Mouse (Mus musculus) stomach, postnatal 0 days (tissue): ENCODE data around the gene Lhcgr. TPM values are rescaled to one million over a fixed set of nuclear protein-coding genes. Genes with fewer than 3 reads are reported as not detected.

Source experiments
- ATAC-seq: fragments of 200-750 bp; cut with Nextera tagmentation; 2 replicates; pipeline ENCODE4 v1.8.0; 2017; ENCODE audit not compliant: low FRiP score, low TSS enrichment
- DNase-seq: peaks from one replicate; pipeline ENCODE4 v3.0.0-alpha.2; 2016; ENCODE audit warnings: low spot score
- H3K27ac ChIP-seq: fragments of 300-500 bp; sonication (generic); replicated peaks from 2 replicates; pipeline ENCODE4 v1.5.1; 2014; ENCODE audit warnings: mild to moderate bottlenecking, control low read depth
- H3K27me3 ChIP-seq: fragments of 300-500 bp; sonication (generic); 2 replicates; pipeline ENCODE4 v1.6.1; 2014; ENCODE audit warnings: low read length; ENCODE audit not compliant: control insufficient read depth, insufficient read depth
- H3K36me3 ChIP-seq: fragments of 300-500 bp; sonication (generic); 2 replicates; pipeline ENCODE4 v1.6.1; 2014; ENCODE audit warnings: low read length, mixed read lengths; ENCODE audit not compliant: control insufficient read depth, insufficient read depth
- H3K4me1 ChIP-seq: fragments of 300-500 bp; sonication (generic); replicated peaks from 2 replicates; pipeline ENCODE4 v1.6.1; 2014; ENCODE audit warnings: antibody characterized with exemption; ENCODE audit not compliant: control insufficient read depth, insufficient read depth
- H3K4me2 ChIP-seq: fragments of 300-500 bp; sonication (generic); replicated peaks from 2 replicates; pipeline ENCODE4 v1.6.1; 2014; ENCODE audit warnings: low read depth, mild to moderate bottlenecking, control low read depth, moderate library complexity
- H3K4me3 ChIP-seq: fragments of 300-500 bp; sonication (generic); 2 replicates; pipeline ENCODE4 v1.5.1; 2014; ENCODE audit warnings: low read depth, low read length, control low read depth
- H3K9ac ChIP-seq: fragments of 300-500 bp; sonication (generic); 2 replicates; pipeline ENCODE4 v1.6.1; 2014; ENCODE audit warnings: mild to moderate bottlenecking, low read length, control low read depth, mixed read lengths
- H3K9me3 ChIP-seq: fragments of 300-500 bp; sonication (generic); 2 replicates; pipeline ENCODE4 v1.6.1; 2016; ENCODE audit warnings: low read length; ENCODE audit not compliant: control insufficient read depth
- CTCF ChIP-seq: IDR thresholded peaks from 2 replicates; pipeline ENCODE4 v1.5.1; 2016; ENCODE audit warnings: antibody characterized with exemption, low read depth, mild to moderate bottlenecking, moderate library complexity
- EP300 ChIP-seq: optimal IDR thresholded peaks from 2 replicates; pipeline ENCODE3; 2016; ENCODE audit warnings: antibody characterized with exemption
- WGBS: fragments of 180-500 bp; shearing (Covaris S2); extraction: QIAGEN DNeasy Blood & Tissue Kit; methylation state at CpG from one replicate; pipeline ENCODE4 v1.1.7; 2014; 5-methylcytosine and 5-hydroxymethylcytosine counted together
- polyA plus RNA-seq: library from polyadenylated mRNA; unstranded; fragments of >200 nt; fragmentation: Nextera tagmentation; extraction: Ambion mirVana; gene quantifications from 2 replicates; pipeline ENCODE4 v1.2.1, GENCODE M21; 2015

The Lhcgr gene
- polyA plus RNA-seq, 1 experiment from 2014 or later = not detected

- TF ChIP-seq EP300 = no peak
- no peak for TF ChIP-seq CTCF
- no peak overlapping the region for H3K4me3 ChIP-seq
- no peak overlapping the region for H3K27ac ChIP-seq
- WGBS = 88% methylated on average over 7 of the region's 7 CpGs
- ATAC-seq = no peak
- H3K4me2 ChIP-seq = no peak overlapping the region
- no peaks in the 10 kb centered on the region for H3K9me3 ChIP-seq
- H3K27me3 ChIP-seq = no peaks in the 10 kb centered on the region
- no peaks in the 10 kb centered on the region for H3K36me3 ChIP-seq
- H3K4me1 ChIP-seq = no peaks in the 10 kb centered on the region
- no peak for DNase-seq
- H3K9ac ChIP-seq = no peak overlapping the region
Measured at GRCm38 (mm10) chr17:88770081-88770480, 21.7 kb downstream of the Lhcgr start.

- no peaks in the 10 kb centered on the region for H3K27me3 ChIP-seq
- no peaks in the 10 kb centered on the region for H3K4me1 ChIP-seq
- no peak overlapping the region for H3K4me2 ChIP-seq
- no peak overlapping the region for H3K27ac ChIP-seq
- H3K4me3 ChIP-seq = no peak overlapping the region
- H3K9me3 ChIP-seq = no peaks in the 10 kb centered on the region
- WGBS = 50% methylated on average over 2 of the region's 2 CpGs
- DNase-seq (no peak), ATAC-seq (no peak)
- H3K9ac ChIP-seq = no peak overlapping the region
- no peak for TF ChIP-seq EP300
- no peak for TF ChIP-seq CTCF
- no peaks in the 10 kb centered on the region for H3K36me3 ChIP-seq
Measured at GRCm38 (mm10) chr17:88769283-88769859, 22.4 kb downstream of the Lhcgr start.

- DNase-seq (no peak), ATAC-seq (no peak)
- Histone ChIP-seq H3K9ac (no peak overlapping the region), H3K4me3 (no peak overlapping the region), H3K4me1 (no peaks in the 10 kb centered on the region), H3K27me3 (no peaks in the 10 kb centered on the region), H3K27ac (no peak overlapping the region), H3K36me3 (no peaks in the 10 kb centered on the region), H3K9me3 (no peaks in the 10 kb centered on the region), H3K4me2 (no peak overlapping the region)
- peak; percentile 18; the same call in 1 of the 2 replicates for TF ChIP-seq CTCF
- TF ChIP-seq EP300 = no peak
- WGBS = 91% methylated on average over 6 of the region's 6 CpGs
Measured at GRCm38 (mm10) chr17:88766857-88767256, 24.9 kb downstream of the Lhcgr start.

- Histone ChIP-seq H3K27me3 (no peaks in the 10 kb centered on the region), H3K4me1 (no peaks in the 10 kb centered on the region), H3K36me3 (no peaks in the 10 kb centered on the region), H3K9ac (no peak overlapping the region), H3K9me3 (no peaks in the 10 kb centered on the region), H3K4me3 (no peak overlapping the region), H3K4me2 (no peak overlapping the region), H3K27ac (no peak overlapping the region)
- WGBS = 70% methylated on average over 3 of the region's 3 CpGs
- ATAC-seq (no peak), DNase-seq (no peak)
- TF ChIP-seq EP300 (no peak), CTCF (peak; percentile 27)
Measured at GRCm38 (mm10) chr17:88764136-88764485, 27.7 kb downstream of the Lhcgr start.

- Histone ChIP-seq H3K9me3 (no peaks in the 10 kb centered on the region), H3K4me1 (no peaks in the 10 kb centered on the region), H3K27me3 (no peaks in the 10 kb centered on the region), H3K4me3 (no peak overlapping the region), H3K36me3 (no peaks in the 10 kb centered on the region), H3K27ac (no peak overlapping the region), H3K9ac (no peak overlapping the region), H3K4me2 (no peak overlapping the region)
- 65% methylated on average over 5 of the region's 5 CpGs for WGBS
- no peak for DNase-seq
- TF ChIP-seq EP300 (no peak), CTCF (no peak)
- ATAC-seq = no peak
Measured at GRCm38 (mm10) chr17:88763396-88764135, 28.2 kb downstream of the Lhcgr start.

- no peak overlapping the region for H3K27ac ChIP-seq
- no peak for ATAC-seq
- WGBS = 29% methylated on average over 9 of the region's 9 CpGs
Measured at GRCm38 (mm10) chr17:88758003-88758437, 33.8 kb downstream of the Lhcgr start.

More at GRCm38 (mm10) chr17:88758003-88758437, 33.8 kb downstream of the Lhcgr start:
- Histone ChIP-seq H3K9me3 (no peaks in the 10 kb centered on the region), H3K4me1 (no peaks in the 10 kb centered on the region), H3K4me2 (no peak overlapping the region), H3K9ac (no peak overlapping the region), H3K36me3 (no peaks in the 10 kb centered on the region), H3K4me3 (no peak overlapping the region), H3K27me3 (no peaks in the 10 kb centered on the region)
- TF ChIP-seq EP300 (no peak), CTCF (no peak)
- peak; percentile 8 for DNase-seq
